Mouse (Mus musculus) MEL-GATA-1-ER (cell line): ENCODE measurements around the gene Prdm2.

Experiments used
- DNase-seq: peaks from one replicate; pipeline ENCODE4 v3.0.0-alpha.2; 2012; ENCODE audit warnings: low read depth; ENCODE audit errors: extremely low read depth

Gene Prdm2

DNA sequence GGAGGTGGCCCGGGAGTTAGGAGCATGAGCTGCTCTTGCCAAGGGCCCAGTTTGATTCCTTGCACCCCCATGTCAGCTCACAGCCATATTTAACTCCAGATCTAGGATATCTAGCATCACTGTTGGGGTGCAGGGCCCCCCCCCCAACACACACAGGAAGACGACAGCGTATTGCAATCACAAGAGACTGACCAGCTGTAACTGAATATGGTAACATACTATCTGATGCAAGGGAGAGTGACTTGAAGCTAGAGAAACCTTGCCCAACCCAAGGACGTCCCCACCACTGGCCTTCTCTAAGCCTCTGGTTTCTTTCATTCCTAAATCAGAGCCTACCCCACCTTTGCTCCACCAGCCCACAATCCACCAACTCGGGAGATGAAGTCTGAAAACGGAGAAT is 105.8 kb downstream of the Prdm2 start:
- DNase-seq = no peak

- DNase-seq = peak; percentile 36
Observed at GRCm38 (mm10) chr4:143106566-143106965, 106.2 kb downstream of the Prdm2 start.

GRCm38 (mm10) chr4:143104739-143105138 is 108.1 kb downstream of the Prdm2 start:
- DNase-seq = no peak

DNA sequence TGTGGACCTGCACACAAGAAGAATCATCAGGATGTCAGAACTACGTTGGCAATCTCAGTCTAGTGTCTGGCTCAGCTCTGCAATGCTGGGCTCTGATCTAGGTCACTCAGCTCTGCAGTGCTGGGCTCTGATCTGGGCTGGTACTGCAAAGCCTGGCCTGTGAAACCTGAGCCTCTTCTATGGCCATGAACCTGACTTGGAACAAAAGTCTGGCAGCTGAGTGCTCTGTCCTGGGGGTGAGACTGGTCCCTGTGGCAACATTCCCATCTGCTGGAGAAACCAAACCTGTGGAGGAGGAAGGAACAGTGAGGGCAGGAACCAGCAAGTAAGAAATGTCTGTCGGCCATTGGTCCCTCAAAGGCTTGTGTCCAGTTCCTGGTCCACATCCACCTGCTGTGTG is 109.0 kb downstream of the Prdm2 start:
- no peak for DNase-seq

- no peak for DNase-seq
Observed at GRCm38 (mm10) chr4:143100157-143100556, 112.6 kb downstream of the Prdm2 start.

GRCm38 (mm10) chr4:143099288-143100039 is 113.3 kb downstream of the Prdm2 start:
- no peak for DNase-seq

DNA sequence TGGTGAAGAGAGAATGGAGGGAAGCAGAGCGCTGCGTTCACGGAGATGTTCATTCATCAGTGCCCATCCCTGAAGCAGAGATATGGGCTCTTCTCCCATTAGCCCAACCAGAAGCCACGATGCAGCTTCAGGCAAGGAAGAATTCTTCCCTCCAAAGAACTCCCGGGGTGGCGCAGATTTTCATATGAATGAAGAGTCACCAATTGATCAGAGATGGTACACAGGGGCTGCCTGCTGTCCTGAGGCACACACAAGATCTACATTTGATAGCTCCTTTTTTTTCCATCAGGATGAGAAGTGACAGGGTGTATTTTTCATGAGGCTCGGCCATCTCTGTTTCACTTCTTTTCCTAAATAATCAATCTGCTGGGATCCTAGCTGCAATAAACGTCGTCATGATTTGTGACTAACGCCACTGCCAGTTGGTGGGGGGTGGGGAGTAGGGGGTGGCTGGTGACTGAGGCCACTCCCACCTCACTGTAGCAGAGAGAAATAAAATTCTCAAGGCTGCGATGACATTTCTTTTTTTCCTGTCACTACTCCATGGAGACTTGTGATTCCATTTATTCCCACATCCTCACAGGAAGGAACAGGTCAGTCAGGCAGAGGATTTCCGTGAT is 120.6 kb downstream of the Prdm2 start:
- no peak for DNase-seq

DNA sequence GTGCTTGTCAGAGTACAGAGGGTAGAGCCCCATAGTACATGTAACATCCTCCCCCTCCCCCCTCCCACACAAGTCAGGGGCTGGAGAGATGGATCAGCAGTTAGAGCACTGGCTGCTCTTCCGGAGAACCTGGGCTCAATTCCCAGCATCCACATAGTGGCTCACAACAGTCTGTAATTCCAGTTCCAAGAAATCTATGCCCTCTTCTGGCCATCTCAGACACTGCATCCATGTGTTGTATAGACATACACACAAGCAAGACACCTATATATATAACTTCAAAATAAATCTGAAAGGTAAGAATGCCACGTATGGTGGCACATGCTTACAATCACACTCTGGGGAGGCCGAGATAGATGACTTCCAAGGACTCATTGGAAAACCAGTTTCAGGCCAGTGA is 122.2 kb downstream of the Prdm2 start:
- no peak for DNase-seq

DNA sequence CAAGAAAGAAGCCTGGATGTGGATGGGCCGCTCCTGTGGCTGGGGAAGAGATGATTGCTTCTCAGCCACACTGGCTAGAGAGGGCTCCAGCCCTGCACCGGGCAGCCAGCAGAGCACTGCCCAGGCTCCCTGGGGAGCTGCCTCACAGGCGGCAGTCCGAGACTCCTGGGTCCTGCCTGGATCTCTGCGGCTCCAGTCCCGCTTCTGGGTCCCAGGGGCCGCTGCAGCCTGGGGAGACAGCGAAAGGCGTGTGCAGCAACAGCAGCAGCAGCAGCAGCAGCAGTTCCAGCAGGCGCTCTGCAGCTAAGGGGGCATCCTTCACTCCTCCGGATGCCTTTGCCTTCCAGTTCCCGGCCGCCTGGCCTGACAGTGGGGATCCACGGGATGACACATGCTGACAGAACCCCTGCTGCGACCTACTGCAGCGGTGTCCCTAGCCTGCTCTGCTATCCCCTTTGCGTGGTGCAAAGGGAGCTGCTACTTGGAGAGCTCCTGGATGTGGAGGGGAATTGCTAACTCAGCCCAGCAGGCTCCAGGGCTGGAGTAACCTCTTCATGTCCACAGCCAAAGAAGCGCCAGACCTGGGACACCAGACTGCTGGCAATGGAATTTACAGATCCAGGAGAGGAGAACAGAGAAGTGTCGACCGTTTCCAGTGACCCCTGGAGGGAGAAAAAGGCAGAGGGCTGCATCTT is 138.6 kb downstream of the Prdm2 start:
- DNase-seq = no peak

- no peak for DNase-seq
Observed at GRCm38 (mm10) chr4:143071791-143072190, 141.0 kb downstream of the Prdm2 start.

DNA sequence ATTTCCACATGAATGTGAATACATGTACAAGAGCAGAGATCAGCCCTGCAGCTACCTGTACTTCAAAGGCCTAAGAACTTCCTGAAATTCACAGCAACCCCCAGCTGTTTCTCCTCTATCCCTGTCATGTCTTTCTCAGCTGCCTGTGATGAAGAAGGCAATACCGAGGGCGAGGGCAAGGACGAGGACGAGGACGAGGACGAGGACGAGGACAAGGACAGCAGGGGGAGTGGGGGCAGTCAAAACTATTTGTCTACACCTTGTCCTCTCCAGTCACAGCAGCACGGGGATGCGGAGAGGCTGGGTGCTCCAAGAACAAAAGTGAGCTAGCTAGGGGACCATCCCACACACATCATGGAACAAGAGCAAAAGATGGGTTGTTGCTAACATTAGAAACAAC is 145.8 kb downstream of the Prdm2 start:
- DNase-seq = no peak

- DNase-seq = no peak
Observed at GRCm38 (mm10) chr4:143058765-143059344, 153.9 kb downstream of the Prdm2 start.
